ENCODE assay signal across 9 mouse cellular contexts in the genomic region with DNA sequence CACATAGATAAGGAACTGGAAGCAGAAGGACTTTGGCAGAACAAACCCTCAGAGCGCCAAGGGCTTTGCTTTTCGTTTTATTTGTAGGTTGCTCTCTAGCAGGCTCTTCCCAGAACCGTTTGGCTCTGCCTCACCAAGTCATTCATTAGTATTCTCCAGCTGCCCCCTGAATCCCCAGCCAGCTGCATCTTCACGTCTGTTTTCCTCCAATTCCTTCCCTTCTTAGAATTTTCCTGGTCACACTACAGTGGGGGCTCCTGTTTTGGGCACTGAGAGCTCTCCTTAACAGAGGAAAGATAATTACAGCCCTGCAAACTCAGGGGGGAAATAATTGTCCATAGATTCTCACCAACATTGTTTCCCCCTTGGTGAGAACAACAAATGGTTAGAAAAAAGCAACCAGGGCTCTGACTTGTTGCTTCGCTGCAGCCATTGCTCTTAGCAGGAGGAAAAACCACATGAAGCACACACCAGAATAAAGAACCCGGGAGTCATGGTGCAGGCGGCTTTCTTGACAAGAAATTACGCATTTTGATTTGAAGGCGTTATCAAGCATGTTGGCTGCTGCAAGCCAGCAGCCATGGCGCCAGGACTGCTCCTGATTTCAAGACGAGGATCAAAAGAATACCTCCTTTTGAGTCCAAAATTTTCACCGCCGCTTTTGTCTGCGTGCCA. TPM values are rescaled to one million over a fixed set of nuclear protein-coding genes. Genes with fewer than 3 reads are reported as not detected.
DNase-seq lines count a peak whose midpoint lies in the region; ATAC-seq and TF ChIP-seq lines count a peak whose summit lies in the region.
"Had no signal": no experiment of that assay in that cellular context is flagged by ENCODE, and none has a peak within 500 bp of the region (broad histone marks: within the 10 kb centered on the region; RNA-seq: fewer than 3 reads in every experiment).

No protein-coding gene starts in this region.

- H3K4me1 ChIP-seq in lung, postnatal 0 days (ENCODE audit: insufficient read depth, low read depth, low read length), result no peaks in the 10 kb centered on the region
- peaks cover 38% of the 10 kb centered on the region for H3K4me1 ChIP-seq in hindbrain, embryonic 10.5 days (replicated peaks)
- peaks cover 13% of the 10 kb centered on the region; the same call in 1 of the 2 replicates for H3K4me1 ChIP-seq in neural tube, embryonic 12.5 days
- H3K4me1 ChIP-seq: liver, embryonic 15.5 days had no signal

- peak; percentile 16 for DNase-seq in adrenal gland, postnatal 14 days
- DNase-seq in adrenal gland, postnatal 4 days (ENCODE audit: low spot score in 2 of 2), result no peak
- DNase-seq in lung, postnatal 0 days (ENCODE audit: low spot score), result no peak
- DNase-seq in lung, postnatal 25 days (ENCODE audit: low spot score), result no peak
- DNase-seq in hindbrain, embryonic 10.5 days (ENCODE audit: low spot score), result peak; percentile 20
- no peak for DNase-seq in T-cell, adult 2 months (ENCODE audit: low spot score)
- no peak for DNase-seq in yolk sac, embryonic 10.5 days (ENCODE audit: low spot score)

- peak overlapping the region; percentile 64 for H3K27ac ChIP-seq in lung, postnatal 0 days (ENCODE audit: low read length)
- peak overlapping the region; percentile 63 for H3K27ac ChIP-seq in hindbrain, embryonic 10.5 days
- H3K27ac ChIP-seq in neural tube, embryonic 12.5 days, result no peak overlapping the region
- H3K27ac ChIP-seq: liver, embryonic 15.5 days had no signal

- TF ChIP-seq CTCF in lung, postnatal 0 days (IDR thresholded peaks at IDR 0.05), result no peak

- no peaks in the 10 kb centered on the region for H3K27me3 ChIP-seq in lung, postnatal 0 days (replicated peaks; ENCODE audit: insufficient read depth, low read length)
- no peaks in the 10 kb centered on the region for H3K27me3 ChIP-seq in hindbrain, embryonic 10.5 days (ENCODE audit: insufficient read depth, poor library complexity, severe bottlenecking)
- no peaks in the 10 kb centered on the region for H3K27me3 ChIP-seq in neural tube, embryonic 12.5 days (replicated peaks)
- H3K27me3 ChIP-seq: liver, embryonic 15.5 days had no signal

- peak; percentile 53 for ATAC-seq in lung, postnatal 0 days
- ATAC-seq in neural tube, embryonic 12.5 days (ENCODE audit: low FRiP score, low read depth), result peak; percentile 48

- no peak overlapping the region for H3K4me3 ChIP-seq in lung, postnatal 0 days (ENCODE audit: low read depth, low read length)
- H3K4me3 ChIP-seq in hindbrain, embryonic 10.5 days, result 0 out of 2 replicates have a peak overlapping the region, but pooled peaks have one; percentile 3
- no peak overlapping the region for H3K4me3 ChIP-seq in neural tube, embryonic 12.5 days
- H3K4me3 ChIP-seq: liver, embryonic 15.5 days had no signal

- H3K4me2 ChIP-seq in lung, postnatal 0 days (replicated peaks; ENCODE audit: low read depth, low read length), result peak overlapping the region; percentile 29
- H3K4me2 ChIP-seq in neural tube, embryonic 12.5 days (replicated peaks), result peak overlapping the region; percentile 31
- H3K4me2 ChIP-seq: liver, embryonic 15.5 days had no signal

- no peak for TF ChIP-seq EP300 in lung, postnatal 0 days (IDR thresholded peaks at IDR 0.05)

- H3K9ac ChIP-seq in lung, postnatal 0 days (replicated peaks; ENCODE audit: low read depth), result no peak overlapping the region
- no peak overlapping the region for H3K9ac ChIP-seq in neural tube, embryonic 12.5 days
- H3K9ac ChIP-seq: liver, embryonic 15.5 days had no signal

- 35% methylated on average over 14 of the region's 14 CpGs for WGBS in lung, postnatal 0 days
- WGBS in hindbrain, embryonic 10.5 days, result 36% methylated on average over 14 of the region's 14 CpGs
- 27% methylated on average over 14 of the region's 14 CpGs for WGBS in neural tube, embryonic 12.5 days

- H3K36me3 ChIP-seq in lung, postnatal 0 days (ENCODE audit: insufficient read depth, low read length), result no peaks in the 10 kb centered on the region
- H3K36me3 ChIP-seq in hindbrain, embryonic 10.5 days, result peaks cover 8% of the 10 kb centered on the region; the same call in 1 of the 2 replicates
- H3K36me3 ChIP-seq in neural tube, embryonic 12.5 days, result no peaks in the 10 kb centered on the region
- H3K36me3 ChIP-seq: liver, embryonic 15.5 days had no signal

- no peaks in the 10 kb centered on the region for H3K9me3 ChIP-seq in lung, postnatal 0 days (ENCODE audit: low read length)
- H3K9me3 ChIP-seq in hindbrain, embryonic 10.5 days, result no peaks in the 10 kb centered on the region
- H3K9me3 ChIP-seq in neural tube, embryonic 12.5 days, result no peaks in the 10 kb centered on the region
- H3K9me3 ChIP-seq: liver, embryonic 15.5 days had no signal

RNA-seq across cellular contexts. Expression of a gene that starts 31.2 kb away (rescaled TPM):
- total RNA-seq in adrenal gland, postnatal 14 days (2021), result not detected in 2 replicates
- under 1 TPM in 1 of 2 experiments, not detected in 1; 0.17 TPM for total RNA-seq in adrenal gland, postnatal 4 days (2021)
- polyA plus RNA-seq in lung, postnatal 0 days (2015; fragmentation: Nextera tagmentation; extraction: Ambion mirVana), result not detected in 2 replicates
- polyA plus RNA-seq in hindbrain, embryonic 10.5 days (2016; fragmentation: Nextera tagmentation; extraction: Ambion mirVana), result not detected in 2 replicates
- polyA plus RNA-seq in neural tube, embryonic 12.5 days (2016; fragmentation: Nextera tagmentation; extraction: Ambion mirVana), result 0.18 TPM in 1 of 2 replicates, not detected in the other
- polyA plus RNA-seq: liver, embryonic 15.5 days had no signal

RNA-seq across cellular contexts. Expression of a gene that starts 56.4 kb away (rescaled TPM):
- total RNA-seq in adrenal gland, postnatal 14 days (2021), result 16.1 and 17.2 TPM in 2 replicates
- total RNA-seq in adrenal gland, postnatal 4 days (2021), result 10 to 100 TPM; 23.2 to 25.0 TPM
- 8.8 and 8.9 TPM in 2 replicates for polyA plus RNA-seq in lung, postnatal 0 days (2015; fragmentation: Nextera tagmentation; extraction: Ambion mirVana)
- polyA plus RNA-seq in hindbrain, embryonic 10.5 days (2016; fragmentation: Nextera tagmentation; extraction: Ambion mirVana), result 15.4 and 15.7 TPM in 2 replicates
- 14.4 and 17.2 TPM in 2 replicates for polyA plus RNA-seq in neural tube, embryonic 12.5 days (2016; fragmentation: Nextera tagmentation; extraction: Ambion mirVana)

Comparison
In these comparisons a context has a peak if more than half of its experiments do, and no peak if none do; other contexts are left out.
1. DNase-seq: peak in adrenal gland, postnatal 14 days (single experiment) and hindbrain, embryonic 10.5 days (single experiment); none in adrenal gland, postnatal 4 days (0 of 2), lung, postnatal 0 days (single experiment), lung, postnatal 25 days (single experiment), T-cell, adult 2 months (single experiment) and yolk sac, embryonic 10.5 days (single experiment).